Mouse (Mus musculus): ENCODE results near the gene Tbc1d14. TPM values are rescaled to one million over a fixed set of nuclear protein-coding genes. Genes with fewer than 3 reads are reported as not detected.

Tbc1d14 gene
- polyA plus RNA-seq, 1 experiment from 2014 or later = 70.1 TPM

DNA sequence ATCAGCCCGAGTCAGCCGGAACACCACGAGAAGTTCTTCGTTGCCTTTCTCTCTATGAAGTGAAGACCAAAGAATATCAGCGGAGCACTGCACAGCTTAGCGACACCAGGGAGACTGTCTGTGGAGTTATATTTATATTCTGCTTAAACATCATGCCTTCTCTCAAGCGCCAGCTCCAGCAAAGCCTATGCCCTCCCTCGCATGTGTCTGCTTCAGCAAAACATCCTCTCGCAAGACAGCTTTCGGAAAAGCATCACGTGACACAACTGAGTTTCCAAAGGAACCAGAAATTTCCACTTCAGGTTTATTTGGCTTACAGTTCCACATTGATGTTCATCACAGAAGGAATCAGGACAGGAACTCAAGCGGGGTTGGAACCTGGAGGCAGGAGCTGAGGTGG, 145.2 kb downstream of the Tbc1d14 start:
- peaks cover 7% of the 10 kb centered on the region; the same call in 1 of the 2 replicates for H3K27me3 ChIP-seq
- H3K4me3 ChIP-seq = no peak overlapping the region
- no peak overlapping the region for H3K27ac ChIP-seq
- H3K9me3 ChIP-seq = no peaks in the 10 kb centered on the region
- ATAC-seq (ENCODE audit: low FRiP score) = no peak
- H3K9ac ChIP-seq = no peak overlapping the region
- H3K36me3 ChIP-seq = no peaks in the 10 kb centered on the region
- H3K4me2 ChIP-seq = no peak overlapping the region
- 94% methylated on average over 12 of the region's 12 CpGs for WGBS
- peaks cover 23% of the 10 kb centered on the region for H3K4me1 ChIP-seq (replicated peaks)

DNA sequence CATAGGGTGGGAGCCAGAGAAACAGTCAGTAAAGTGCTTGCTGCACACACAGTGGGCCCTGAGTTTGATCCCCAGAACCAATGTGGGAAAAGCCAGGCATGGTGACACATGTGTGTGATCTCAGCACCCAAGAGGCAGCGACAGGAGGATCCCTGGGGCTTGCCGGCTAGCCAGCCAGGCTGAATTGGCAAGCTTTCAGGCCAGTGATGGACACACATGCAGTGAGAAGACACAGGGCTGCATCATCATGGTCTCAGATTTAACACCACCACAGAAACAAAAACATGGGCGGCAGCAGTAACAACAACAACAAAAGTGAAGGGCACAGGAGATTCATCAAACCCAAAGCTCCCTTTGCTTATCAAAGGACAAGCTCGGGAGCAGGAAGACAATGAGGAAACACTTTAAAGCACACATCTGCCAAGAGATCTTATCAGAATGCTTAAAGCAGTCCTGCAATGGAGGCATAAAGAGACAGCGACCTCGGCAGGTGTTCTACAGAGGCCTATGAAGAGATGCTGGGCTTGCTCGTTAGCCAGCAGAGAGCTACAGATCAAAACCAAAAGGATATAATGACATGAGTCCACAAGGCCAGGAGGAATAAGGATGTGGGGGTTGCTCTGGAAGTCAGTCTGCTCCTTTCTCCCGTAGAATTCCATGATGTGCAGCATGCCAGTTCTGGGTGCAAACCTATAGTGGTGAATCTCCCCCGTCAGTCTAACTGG, 146.7 kb downstream of the Tbc1d14 start:
- no peaks in the 10 kb centered on the region for H3K36me3 ChIP-seq
- H3K4me1 ChIP-seq (replicated peaks) = peaks cover 16% of the 10 kb centered on the region
- ATAC-seq (ENCODE audit: low FRiP score) = no peak
- H3K4me2 ChIP-seq = no peak overlapping the region
- H3K9ac ChIP-seq = no peak overlapping the region
- WGBS = 39% methylated on average over 9 of the region's 9 CpGs
- H3K4me3 ChIP-seq = no peak overlapping the region
- H3K27me3 ChIP-seq = peaks cover 7% of the 10 kb centered on the region; the same call in 1 of the 2 replicates
- no peak overlapping the region for H3K27ac ChIP-seq
- no peaks in the 10 kb centered on the region for H3K9me3 ChIP-seq

DNA sequence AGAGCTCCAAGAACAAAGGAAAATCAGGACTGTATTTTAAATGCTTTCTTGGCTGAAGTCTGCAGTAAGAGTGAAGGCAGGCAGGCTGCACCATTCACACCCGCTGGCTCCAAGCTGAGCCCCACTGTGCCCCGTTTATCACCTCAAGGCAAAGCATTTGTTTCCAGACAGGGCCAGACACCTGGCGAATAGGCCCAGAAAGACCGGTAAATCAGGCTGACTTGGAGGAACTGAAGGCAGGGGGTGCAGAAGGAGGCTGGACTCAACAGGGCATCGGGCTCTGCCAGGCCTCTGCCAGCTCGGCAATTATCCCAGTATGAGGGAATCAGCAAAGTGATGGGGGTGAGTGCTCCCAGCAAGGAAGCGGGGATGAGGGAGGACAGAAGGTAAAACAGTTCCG, 148.0 kb downstream of the Tbc1d14 start:
- Histone ChIP-seq H3K4me1 (replicated peaks) (peaks cover 16% of the 10 kb centered on the region), H3K27ac (no peak overlapping the region), H3K9ac (no peak overlapping the region; the same call in 1 of the 2 replicates), H3K36me3 (no peaks in the 10 kb centered on the region), H3K4me2 (no peak overlapping the region), H3K4me3 (no peak overlapping the region), H3K9me3 (no peaks in the 10 kb centered on the region), H3K27me3 (peaks cover 7% of the 10 kb centered on the region; the same call in 1 of the 2 replicates)
- WGBS = 31% methylated on average over 8 of the region's 8 CpGs
- ATAC-seq (ENCODE audit: low FRiP score) = no peak

DNA sequence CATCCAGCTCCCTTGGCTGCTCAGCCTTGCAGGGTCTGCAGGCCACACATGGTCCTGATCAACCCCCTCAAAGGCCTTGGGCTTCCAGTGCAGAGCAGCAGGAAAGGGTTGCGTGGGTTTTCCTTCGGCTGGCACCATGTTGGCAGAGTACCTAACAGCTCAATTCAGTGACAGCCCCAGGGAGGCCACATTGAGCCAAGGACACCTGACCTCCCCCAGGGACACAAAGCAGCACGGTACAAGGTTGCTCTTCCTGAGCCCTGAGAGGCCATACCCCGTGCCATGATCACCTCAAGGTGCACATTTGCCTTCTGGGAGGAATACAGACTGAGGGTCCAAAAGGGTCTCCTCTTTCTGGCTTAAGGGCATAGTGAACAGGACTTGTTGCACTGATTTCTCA, 148.5 kb downstream of the Tbc1d14 start:
- H3K27ac ChIP-seq = no peak overlapping the region
- H3K9ac ChIP-seq = no peak overlapping the region
- H3K4me2 ChIP-seq = no peak overlapping the region
- ATAC-seq (ENCODE audit: low FRiP score) = no peak
- peaks cover 16% of the 10 kb centered on the region for H3K4me1 ChIP-seq (replicated peaks)
- no peaks in the 10 kb centered on the region for H3K9me3 ChIP-seq
- H3K4me3 ChIP-seq = no peak overlapping the region
- 60% methylated on average over 4 of the region's 4 CpGs for WGBS
- peaks cover 7% of the 10 kb centered on the region; the same call in 1 of the 2 replicates for H3K27me3 ChIP-seq
- no peaks in the 10 kb centered on the region for H3K36me3 ChIP-seq

DNA sequence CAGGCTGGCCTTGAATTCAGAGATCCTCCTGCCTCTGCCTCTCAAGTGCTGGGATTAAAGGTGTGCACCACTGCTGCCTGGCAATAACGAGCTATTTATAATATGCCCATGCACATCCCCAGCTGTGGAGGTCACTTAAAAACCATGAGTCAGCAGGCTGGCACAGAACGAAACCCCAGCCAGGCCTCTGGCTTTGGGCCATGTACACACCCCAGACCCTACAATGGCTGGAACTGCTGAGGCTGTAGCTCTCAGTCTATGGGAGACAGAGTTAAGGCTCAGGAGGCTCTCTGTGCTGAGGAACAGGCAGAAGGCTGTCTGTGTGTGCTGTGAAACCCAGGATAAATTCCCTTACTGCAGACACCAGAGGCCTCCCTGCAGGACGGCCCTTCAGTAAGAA, 152.3 kb downstream of the Tbc1d14 start:
- Histone ChIP-seq H3K9me3 (no peaks in the 10 kb centered on the region), H3K27me3 (peaks cover 5% of the 10 kb centered on the region; the same call in 1 of the 2 replicates), H3K27ac (no peak overlapping the region), H3K4me1 (replicated peaks) (peaks cover 12% of the 10 kb centered on the region), H3K9ac (no peak overlapping the region), H3K4me3 (no peak overlapping the region), H3K36me3 (no peaks in the 10 kb centered on the region), H3K4me2 (no peak overlapping the region)
- 68% methylated on average over 3 of the region's 3 CpGs for WGBS
- ATAC-seq (ENCODE audit: low FRiP score) = no peak

Other genes with a start within 250 kb of the Tbc1d14 start
- 11.7 and 12.6 TPM in 2 replicates for gene Sorcs2, start 195.1 kb downstream of the Tbc1d14 start, polyA plus RNA-seq (2015; fragmentation: Nextera tagmentation; extraction: Ambion mirVana)
- 45.4 and 45.6 TPM in 2 replicates for gene Grpel1, start 128.3 kb downstream of the Tbc1d14 start, polyA plus RNA-seq (2015; fragmentation: Nextera tagmentation; extraction: Ambion mirVana)
- 2.7 and 2.8 TPM in 2 replicates for gene Tada2b, start 109.0 kb downstream of the Tbc1d14 start, polyA plus RNA-seq (2015; fragmentation: Nextera tagmentation; extraction: Ambion mirVana)
- 3.9 and 4.0 TPM in 2 replicates for gene Ccdc96, start 108.7 kb downstream of the Tbc1d14 start, polyA plus RNA-seq (2015; fragmentation: Nextera tagmentation; extraction: Ambion mirVana)
- 33.6 and 34.6 TPM in 2 replicates for gene D5Ertd579e, start 102.7 kb upstream of the Tbc1d14 start, polyA plus RNA-seq (2015; fragmentation: Nextera tagmentation; extraction: Ambion mirVana)
- gene Bloc1s4, start 155.4 kb upstream of the Tbc1d14 start, polyA plus RNA-seq (2015; fragmentation: Nextera tagmentation; extraction: Ambion mirVana) = 25.2 and 27.1 TPM in 2 replicates
- gene Mrfap1, start 203.5 kb upstream of the Tbc1d14 start, polyA plus RNA-seq (2015; fragmentation: Nextera tagmentation; extraction: Ambion mirVana) = 294 and 302 TPM in 2 replicates
- gene Man2b2, start 237.4 kb upstream of the Tbc1d14 start, polyA plus RNA-seq (2015; fragmentation: Nextera tagmentation; extraction: Ambion mirVana) = 12.1 and 12.3 TPM in 2 replicates